Mouse (Mus musculus) G1E (cell line): Measurements from ENCODE around the gene S100a2.

Source experiments
- CTCF ChIP-seq: IDR thresholded peaks from 2 replicates; pipeline ENCODE4 v1.5.1; 2012; ENCODE audit warnings: low read depth, low read length, inconsistent platforms, mixed read lengths
- GATA2 ChIP-seq: IDR thresholded peaks from 2 replicates; pipeline ENCODE4 v1.6.1; 2012; ENCODE audit warnings: low read depth, low read length, inconsistent platforms, borderline replicate concordance
- POLR2AphosphoS5 ChIP-seq: IDR thresholded peaks from 2 replicates; pipeline ENCODE4 v1.6.1; 2012; ENCODE audit warnings: low read depth, low read length, inconsistent platforms; ENCODE audit not compliant: insufficient replicate concordance
- TAL1 ChIP-seq: conservative IDR thresholded peaks from 2 replicates; pipeline ENCODE4 v1.6.1; 2012; ENCODE audit warnings: low read depth, low read length, inconsistent platforms, mixed read lengths

DNA sequence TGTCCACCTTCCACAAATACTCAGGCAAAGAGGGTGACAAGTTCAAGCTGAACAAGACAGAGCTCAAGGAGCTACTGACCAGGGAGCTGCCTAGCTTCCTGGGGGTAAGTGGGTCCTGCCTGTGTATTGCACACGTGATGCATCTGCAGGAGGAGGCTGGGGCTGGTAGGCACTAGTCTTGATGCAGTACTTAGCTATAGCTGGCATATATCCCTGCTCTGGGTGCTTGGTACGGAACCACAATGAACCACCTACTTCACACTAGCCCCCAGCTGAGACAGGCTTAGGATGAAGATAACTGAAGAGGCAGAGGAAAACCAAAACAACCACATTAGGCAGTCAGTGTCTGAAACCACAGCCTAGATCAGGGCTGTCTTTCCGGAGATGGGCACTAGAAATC lies 15.0 kb downstream of the S100a2 start:
- TF ChIP-seq CTCF (no peak), TAL1 (no peak), POLR2AphosphoS5 (no peak), GATA2 (no peak)
